Mouse (Mus musculus): ENCODE measurements around the gene Lrrc46. TPM values are rescaled to one million over a fixed set of nuclear protein-coding genes. Genes with fewer than 3 reads are reported as not detected.
A peak's percentile ranks its signal among the peaks of the same experiment; 100 is the strongest.

The Lrrc46 gene
- polyA plus RNA-seq, 1 experiment from 2014 or later, result 0.93 TPM

GRCm38 (mm10) chr11:97072533-97072932 lies 31.3 kb upstream of the Lrrc46 start:
- Histone ChIP-seq H3K4me1 (ENCODE audit: control insufficient read depth, insufficient read depth, low read length) (peaks cover 4% of the 10 kb centered on the region; the same call in 1 of the 2 replicates), H3K4me3 (ENCODE audit: low read depth, low read length) (no peak overlapping the region), H3K9ac (ENCODE audit: low read depth, low read length) (no peak overlapping the region), H3K27me3 (ENCODE audit: control insufficient read depth, insufficient read depth, low read length) (no peaks in the 10 kb centered on the region), H3K36me3 (ENCODE audit: control insufficient read depth, insufficient read depth, low read length) (no peaks in the 10 kb centered on the region), H3K27ac (ENCODE audit: low read depth, low read length) (no peak overlapping the region), H3K9me3 (replicated peaks; ENCODE audit: control insufficient read depth, low read length) (no peaks in the 10 kb centered on the region), H3K4me2 (no peak overlapping the region)
- ATAC-seq (replicated peaks; ENCODE audit: insufficient number of reproducible peaks, low FRiP score, low TSS enrichment), result no peak
- WGBS (ENCODE audit: insufficient replicate concordance), result 35% methylated on average over 3 of the region's 3 CpGs

- H3K27me3 ChIP-seq (ENCODE audit: control insufficient read depth, insufficient read depth, low read length), result no peaks in the 10 kb centered on the region
- no peak overlapping the region for H3K4me3 ChIP-seq (ENCODE audit: low read depth, low read length)
- H3K4me1 ChIP-seq (ENCODE audit: control insufficient read depth, insufficient read depth, low read length), result peaks cover 4% of the 10 kb centered on the region; the same call in 1 of the 2 replicates
- H3K9ac ChIP-seq (ENCODE audit: low read depth, low read length), result no peak overlapping the region
- 37% methylated on average over 1 of the region's 1 CpGs for WGBS (ENCODE audit: insufficient replicate concordance)
- peaks cover 3% of the 10 kb centered on the region; the same call in 1 of the 2 replicates for H3K36me3 ChIP-seq (ENCODE audit: control insufficient read depth, insufficient read depth, low read length)
- no peaks in the 10 kb centered on the region for H3K9me3 ChIP-seq (replicated peaks; ENCODE audit: control insufficient read depth, low read length)
- H3K27ac ChIP-seq (ENCODE audit: low read depth, low read length), result no peak overlapping the region
- no peak; the same call in 1 of the 2 replicates for ATAC-seq (replicated peaks; ENCODE audit: insufficient number of reproducible peaks, low FRiP score, low TSS enrichment)
- H3K4me2 ChIP-seq, result no peak overlapping the region
Observed at GRCm38 (mm10) chr11:97071129-97071528, 29.9 kb upstream of the Lrrc46 start.

DNA sequence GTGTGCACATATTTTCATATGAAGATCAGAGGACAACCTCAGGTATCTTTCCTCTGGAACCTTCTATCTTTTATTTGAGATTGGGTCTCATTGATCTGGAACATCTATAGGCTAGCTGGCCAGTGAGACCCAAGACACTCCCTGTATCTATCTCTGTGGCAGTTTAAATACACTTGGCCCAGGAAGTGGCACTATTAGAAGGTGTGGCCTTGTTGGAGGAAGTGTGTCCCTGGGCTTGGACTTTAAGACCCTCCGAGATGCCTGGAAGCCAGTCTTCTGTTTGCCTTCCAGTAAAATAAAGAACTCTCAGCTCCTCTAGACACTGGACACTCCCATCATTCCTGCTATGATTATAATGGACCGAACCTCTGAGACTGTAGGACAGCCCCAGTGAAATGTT lies 28.6 kb upstream of the Lrrc46 start:
- no peaks in the 10 kb centered on the region for H3K27me3 ChIP-seq (ENCODE audit: control insufficient read depth, insufficient read depth, low read length)
- H3K4me3 ChIP-seq (ENCODE audit: low read depth, low read length), result no peak overlapping the region
- H3K9ac ChIP-seq (ENCODE audit: low read depth, low read length), result no peak overlapping the region
- WGBS (ENCODE audit: insufficient replicate concordance), result 82% methylated on average over 2 of the region's 2 CpGs
- H3K36me3 ChIP-seq (ENCODE audit: control insufficient read depth, insufficient read depth, low read length), result peaks cover 3% of the 10 kb centered on the region; the same call in 1 of the 2 replicates
- H3K4me1 ChIP-seq (ENCODE audit: control insufficient read depth, insufficient read depth, low read length), result peaks cover 4% of the 10 kb centered on the region; the same call in 1 of the 2 replicates
- H3K9me3 ChIP-seq (replicated peaks; ENCODE audit: control insufficient read depth, low read length), result no peaks in the 10 kb centered on the region
- no peak overlapping the region for H3K4me2 ChIP-seq
- ATAC-seq (replicated peaks; ENCODE audit: insufficient number of reproducible peaks, low FRiP score, low TSS enrichment), result no peak
- no peak overlapping the region for H3K27ac ChIP-seq (ENCODE audit: low read depth, low read length)

DNA sequence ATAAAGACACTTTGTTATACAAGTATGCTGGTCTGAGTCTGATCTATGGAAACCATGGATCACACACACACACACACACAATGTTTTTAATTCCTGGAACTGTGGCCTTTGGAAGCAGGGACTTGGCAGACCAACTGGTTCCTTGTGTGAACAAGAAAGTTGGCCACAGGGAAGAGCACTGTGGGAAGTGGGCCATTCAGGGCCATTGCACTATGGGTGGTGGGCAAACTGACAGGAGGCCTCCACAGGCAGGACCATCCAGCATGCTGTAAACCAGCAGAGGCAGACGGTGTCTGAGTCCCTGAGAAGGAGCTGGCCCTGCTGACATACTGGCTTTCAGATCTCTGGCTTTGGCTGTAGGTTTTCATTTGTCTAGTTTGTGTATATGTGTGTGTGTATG lies 28.1 kb upstream of the Lrrc46 start:
- Histone ChIP-seq H3K27me3 (ENCODE audit: control insufficient read depth, insufficient read depth, low read length) (no peaks in the 10 kb centered on the region), H3K27ac (ENCODE audit: low read depth, low read length) (no peak overlapping the region), H3K4me3 (ENCODE audit: low read depth, low read length) (no peak overlapping the region), H3K9me3 (replicated peaks; ENCODE audit: control insufficient read depth, low read length) (no peaks in the 10 kb centered on the region), H3K36me3 (ENCODE audit: control insufficient read depth, insufficient read depth, low read length) (peaks cover 3% of the 10 kb centered on the region; the same call in 1 of the 2 replicates), H3K4me1 (ENCODE audit: control insufficient read depth, insufficient read depth, low read length) (peaks cover 4% of the 10 kb centered on the region; the same call in 1 of the 2 replicates), H3K9ac (ENCODE audit: low read depth, low read length) (no peak overlapping the region), H3K4me2 (no peak overlapping the region)
- ATAC-seq (replicated peaks; ENCODE audit: insufficient number of reproducible peaks, low FRiP score, low TSS enrichment), result no peak
- WGBS (ENCODE audit: insufficient replicate concordance), result 57% methylated on average over 1 of the region's 1 CpGs

- no peak overlapping the region for H3K27ac ChIP-seq (ENCODE audit: low read depth, low read length)
- no peak for ATAC-seq (replicated peaks; ENCODE audit: insufficient number of reproducible peaks, low FRiP score, low TSS enrichment)
- WGBS (ENCODE audit: insufficient replicate concordance), result 43% methylated on average over 22 of the region's 22 CpGs
Observed at GRCm38 (mm10) chr11:97066656-97067360, 25.6 kb upstream of the Lrrc46 start.

DNA sequence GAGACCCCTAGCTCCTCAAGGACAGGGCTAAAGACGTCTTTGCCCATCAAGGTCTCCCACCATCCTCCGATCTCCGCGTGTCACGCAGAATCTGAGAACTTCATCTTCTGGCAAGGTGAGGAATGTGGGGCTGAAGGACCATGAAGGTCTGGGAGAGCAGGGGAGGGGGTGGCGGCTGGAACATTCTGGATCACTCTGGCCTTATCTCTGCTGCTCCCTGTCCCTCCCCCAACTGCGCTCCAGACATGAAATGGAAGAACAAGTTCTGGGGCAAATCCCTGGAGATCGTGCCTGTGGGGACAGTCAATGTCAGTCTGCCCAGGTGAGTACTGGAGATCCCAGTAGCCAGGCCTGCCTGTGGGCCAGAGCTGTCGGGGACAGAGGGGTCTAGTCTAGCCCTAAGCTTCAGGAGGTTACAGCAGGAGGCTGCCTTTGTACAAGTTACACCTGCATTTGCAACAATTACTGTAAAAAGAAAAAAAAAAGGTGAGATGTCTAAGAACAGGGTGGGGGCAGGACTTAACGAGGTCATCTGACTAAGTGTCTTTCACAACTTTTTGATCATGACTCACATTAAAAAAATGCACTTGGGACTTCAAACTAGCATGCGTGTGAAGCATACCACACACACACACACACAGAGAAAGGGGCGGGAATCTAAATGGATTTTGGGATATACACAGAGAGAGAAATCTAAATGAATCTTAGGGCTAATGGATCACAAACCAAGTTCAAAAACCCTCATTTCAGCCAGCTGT lies 24.5 kb upstream of the Lrrc46 start:
- 69% methylated on average over 12 of the region's 12 CpGs for WGBS (ENCODE audit: insufficient replicate concordance)
- Histone ChIP-seq H3K27me3 (ENCODE audit: control insufficient read depth, insufficient read depth, low read length) (no peaks in the 10 kb centered on the region), H3K27ac (ENCODE audit: low read depth, low read length) (no peak overlapping the region), H3K36me3 (ENCODE audit: control insufficient read depth, insufficient read depth, low read length) (peaks cover 10% of the 10 kb centered on the region; the same call in 1 of the 2 replicates), H3K9ac (ENCODE audit: low read depth, low read length) (no peak overlapping the region), H3K4me3 (ENCODE audit: low read depth, low read length) (no peak overlapping the region), H3K9me3 (replicated peaks; ENCODE audit: control insufficient read depth, low read length) (no peaks in the 10 kb centered on the region), H3K4me1 (ENCODE audit: control insufficient read depth, insufficient read depth, low read length) (peaks cover 4% of the 10 kb centered on the region; the same call in 1 of the 2 replicates), H3K4me2 (no peak overlapping the region)
- ATAC-seq (replicated peaks; ENCODE audit: insufficient number of reproducible peaks, low FRiP score, low TSS enrichment), result no peak

More at GRCm38 (mm10) chr11:97066656-97067360, 25.6 kb upstream of the Lrrc46 start:
- Histone ChIP-seq H3K4me3 (ENCODE audit: low read depth, low read length) (no peak overlapping the region), H3K27me3 (ENCODE audit: control insufficient read depth, insufficient read depth, low read length) (no peaks in the 10 kb centered on the region), H3K9ac (ENCODE audit: low read depth, low read length) (no peak overlapping the region), H3K4me2 (no peak overlapping the region), H3K9me3 (replicated peaks; ENCODE audit: control insufficient read depth, low read length) (no peaks in the 10 kb centered on the region), H3K36me3 (ENCODE audit: control insufficient read depth, insufficient read depth, low read length) (peaks cover 3% of the 10 kb centered on the region; the same call in 1 of the 2 replicates), H3K4me1 (ENCODE audit: control insufficient read depth, insufficient read depth, low read length) (peaks cover 8% of the 10 kb centered on the region)

DNA sequence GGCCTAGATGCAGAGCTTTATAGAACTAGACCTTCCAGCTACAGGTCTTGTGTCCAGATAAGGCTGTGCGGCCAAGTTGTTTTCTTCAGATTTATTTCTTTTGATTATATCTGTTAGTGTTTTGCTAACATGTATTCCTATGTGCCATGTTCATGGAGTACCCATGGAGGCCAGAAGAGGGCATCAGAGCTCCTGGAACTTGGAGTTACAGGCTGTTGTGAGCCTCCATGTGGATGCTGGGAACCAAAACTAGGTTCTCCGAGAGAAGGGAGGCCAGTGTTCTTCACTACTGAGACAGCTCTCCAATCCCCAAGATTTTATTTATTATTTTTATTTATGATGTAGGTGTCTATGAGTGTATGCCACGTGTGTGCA lies 22.7 kb upstream of the Lrrc46 start:
- Histone ChIP-seq H3K27ac (ENCODE audit: low read depth, low read length) (peak overlapping the region; percentile 43; the same call in 1 of the 2 replicates), H3K9ac (ENCODE audit: low read depth, low read length) (no peak overlapping the region), H3K27me3 (ENCODE audit: control insufficient read depth, insufficient read depth, low read length) (no peaks in the 10 kb centered on the region), H3K4me1 (ENCODE audit: control insufficient read depth, insufficient read depth, low read length) (peaks cover 4% of the 10 kb centered on the region; the same call in 1 of the 2 replicates), H3K4me3 (ENCODE audit: low read depth, low read length) (no peak overlapping the region), H3K9me3 (replicated peaks; ENCODE audit: control insufficient read depth, low read length) (no peaks in the 10 kb centered on the region), H3K4me2 (no peak overlapping the region), H3K36me3 (ENCODE audit: control insufficient read depth, insufficient read depth, low read length) (peaks cover 15% of the 10 kb centered on the region)
- no peak for ATAC-seq (replicated peaks; ENCODE audit: insufficient number of reproducible peaks, low FRiP score, low TSS enrichment)
- WGBS (ENCODE audit: insufficient replicate concordance), result 85% methylated on average over 3 of the region's 3 CpGs

- Histone ChIP-seq H3K36me3 (ENCODE audit: control insufficient read depth, insufficient read depth, low read length) (peaks cover 15% of the 10 kb centered on the region), H3K27ac (ENCODE audit: low read depth, low read length) (peak overlapping the region; percentile 43; the same call in 1 of the 2 replicates), H3K4me1 (ENCODE audit: control insufficient read depth, insufficient read depth, low read length) (peaks cover 4% of the 10 kb centered on the region; the same call in 1 of the 2 replicates), H3K9me3 (replicated peaks; ENCODE audit: control insufficient read depth, low read length) (no peaks in the 10 kb centered on the region), H3K27me3 (ENCODE audit: control insufficient read depth, insufficient read depth, low read length) (no peaks in the 10 kb centered on the region), H3K4me2 (no peak overlapping the region), H3K4me3 (ENCODE audit: low read depth, low read length) (no peak overlapping the region), H3K9ac (ENCODE audit: low read depth, low read length) (no peak overlapping the region; the same call in 1 of the 2 replicates)
- 57% methylated on average over 9 of the region's 9 CpGs for whole genome bisulfite sequencing (ENCODE audit: insufficient replicate concordance)
- ATAC-seq (replicated peaks; ENCODE audit: insufficient number of reproducible peaks, low FRiP score, low TSS enrichment), result no peak
Observed at GRCm38 (mm10) chr11:97063274-97063920, 22.2 kb upstream of the Lrrc46 start.

All from heart, embryonic 11.5 days (tissue).